Mouse (Mus musculus) neutrophil, adult 5-6 weeks (primary cell): ENCODE results near the gene Ppt1. TPM values are rescaled to one million over a fixed set of nuclear protein-coding genes. Genes with fewer than 3 reads are reported as not detected.
"Not testable (repeated sequence)": the region's sequence is repeated elsewhere in the genome, so short reads cannot be mapped to it uniquely, and the experiment has no call there.

Experiments used
- ATAC-seq: fragments of 151-379, 151-347 bp; 2 replicates; pipeline ENCODE4 v1.8.0; 2017; ENCODE audit warnings: mild to moderate bottlenecking, moderate TSS enrichment; ENCODE audit not compliant: insufficient number of reproducible peaks, poor library complexity, low FRiP score, severe bottlenecking; ENCODE audit errors: extremely low read depth
- total RNA-seq: library from RNA; stranded (forward); fragments of 200-1000 nt; gene quantifications from 2 replicates; pipeline ENCODE4 v1.2.3, GENCODE M21; 2017

The Ppt1 gene
- 219 and 220 TPM in 2 replicates for total RNA-seq

- peak; percentile 83 for ATAC-seq
Observed at GRCm38 (mm10) chr4:122835530-122836402, at the start of gene Ppt1. Gene Ppt1, plus strand, starts transcription at chr4:122836242.

GRCm38 (mm10) chr4:122789335-122790089, 46.5 kb upstream of the Ppt1 start:
- ATAC-seq: no peak

DNA sequence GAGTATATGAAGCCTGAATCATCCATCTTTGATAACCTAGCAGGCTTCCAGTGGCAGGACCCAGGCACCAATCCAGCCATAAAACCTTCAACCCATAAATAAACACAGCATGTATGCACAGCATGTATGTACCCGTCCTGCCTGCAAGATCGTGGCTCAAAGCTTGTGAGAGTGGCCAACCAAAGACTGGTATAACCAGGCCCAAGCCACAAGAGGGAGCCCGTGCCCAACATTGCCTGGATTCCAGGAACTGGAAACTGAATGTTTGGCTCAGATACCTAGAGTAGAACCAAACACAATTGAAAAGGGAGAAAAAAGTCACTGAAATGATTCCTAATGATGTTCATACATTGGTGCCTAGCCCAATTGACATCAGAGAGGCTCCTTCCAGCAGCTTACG, 27.9 kb upstream of the Ppt1 start:
- peak; percentile 95 for ATAC-seq

- no peak for ATAC-seq
Observed at GRCm38 (mm10) chr4:122811180-122811579, 24.9 kb upstream of the Ppt1 start.

DNA sequence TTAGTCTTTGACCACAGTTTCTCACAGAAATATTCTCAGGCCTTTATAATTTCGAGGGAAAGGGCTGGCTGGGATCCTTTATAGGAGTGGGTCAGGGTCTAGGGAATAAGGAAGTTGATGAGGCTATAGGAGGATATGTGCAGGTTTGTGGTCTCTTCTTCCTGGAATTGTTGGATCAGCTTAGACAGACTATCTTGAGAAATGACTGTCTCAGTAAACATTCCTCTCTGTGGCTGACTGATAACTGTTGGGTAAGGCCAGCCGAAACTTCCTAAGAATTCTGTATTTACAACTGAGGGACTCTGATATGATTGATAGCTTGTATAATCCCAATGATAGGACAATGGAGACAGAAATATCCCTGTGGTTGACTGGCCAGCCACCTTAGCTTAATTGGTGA, 24.2 kb upstream of the Ppt1 start:
- ATAC-seq: no peak

GRCm38 (mm10) chr4:122816202-122816601, 19.8 kb upstream of the Ppt1 start:
- no peak for ATAC-seq

DNA sequence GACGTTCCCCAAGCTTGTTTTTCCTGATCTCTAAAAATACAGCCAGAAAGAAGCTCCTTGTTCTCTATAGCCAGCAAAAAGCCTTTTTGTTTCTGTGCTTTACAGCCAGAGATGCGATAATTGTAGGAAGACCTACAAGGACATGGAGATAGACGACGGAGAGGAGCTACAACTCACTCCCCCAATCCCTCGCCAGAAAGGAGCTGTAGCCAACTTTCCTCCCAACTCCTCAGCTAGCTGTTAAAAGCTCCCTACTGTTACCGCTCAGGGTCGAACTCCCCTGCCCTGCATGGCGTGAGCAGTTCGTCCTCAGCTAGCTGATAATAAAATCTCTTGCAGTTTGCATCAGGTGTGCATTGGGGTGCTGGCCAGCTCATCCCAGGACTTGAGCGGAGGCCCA, 15.1 kb upstream of the Ppt1 start:
- not testable (repeated sequence) for ATAC-seq

GRCm38 (mm10) chr4:122827651-122828050, 8.4 kb upstream of the Ppt1 start:
- no peak for ATAC-seq

GRCm38 (mm10) chr4:122829339-122829738, 6.7 kb upstream of the Ppt1 start:
- ATAC-seq: no peak

DNA sequence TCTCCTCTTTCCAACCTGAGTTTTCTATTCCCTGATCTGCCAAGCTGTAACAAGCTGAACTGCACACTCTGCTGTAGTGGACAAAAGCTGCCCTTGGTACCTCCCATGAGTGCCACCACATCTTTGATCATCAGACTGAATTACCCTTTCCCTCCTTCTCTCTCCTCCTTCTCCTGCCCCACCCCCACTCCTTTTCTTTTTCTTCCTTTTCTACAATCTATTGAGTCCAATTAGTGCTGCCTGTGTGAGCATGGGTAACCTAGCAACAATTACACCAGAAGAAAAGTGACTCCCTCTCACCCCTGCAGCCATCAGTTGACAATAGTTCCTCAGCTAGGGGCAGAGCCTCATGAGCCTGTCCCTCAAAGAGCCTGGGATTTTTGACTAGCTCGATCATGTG, 4.2 kb upstream of the Ppt1 start:
- ATAC-seq: no peak

DNA sequence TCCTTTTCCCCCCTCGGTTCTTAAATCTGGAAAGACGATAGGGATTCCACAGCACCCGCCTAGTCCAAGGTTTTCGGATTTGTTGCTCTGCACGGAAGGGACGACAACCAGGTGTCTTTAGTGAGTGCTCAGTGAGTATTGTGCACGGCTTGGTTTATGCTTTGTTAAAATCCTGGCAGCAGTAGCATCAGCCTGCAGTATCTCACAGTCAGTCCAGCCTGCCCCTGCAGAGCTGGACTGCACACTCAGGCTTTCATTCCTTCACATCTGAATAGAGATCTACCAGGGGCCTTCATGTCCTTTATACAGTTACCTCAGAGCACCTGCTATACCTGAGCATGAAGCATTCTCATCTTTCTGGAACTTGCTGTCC, 347 bp downstream of the Ppt1 start:
- no peak for ATAC-seq

DNA sequence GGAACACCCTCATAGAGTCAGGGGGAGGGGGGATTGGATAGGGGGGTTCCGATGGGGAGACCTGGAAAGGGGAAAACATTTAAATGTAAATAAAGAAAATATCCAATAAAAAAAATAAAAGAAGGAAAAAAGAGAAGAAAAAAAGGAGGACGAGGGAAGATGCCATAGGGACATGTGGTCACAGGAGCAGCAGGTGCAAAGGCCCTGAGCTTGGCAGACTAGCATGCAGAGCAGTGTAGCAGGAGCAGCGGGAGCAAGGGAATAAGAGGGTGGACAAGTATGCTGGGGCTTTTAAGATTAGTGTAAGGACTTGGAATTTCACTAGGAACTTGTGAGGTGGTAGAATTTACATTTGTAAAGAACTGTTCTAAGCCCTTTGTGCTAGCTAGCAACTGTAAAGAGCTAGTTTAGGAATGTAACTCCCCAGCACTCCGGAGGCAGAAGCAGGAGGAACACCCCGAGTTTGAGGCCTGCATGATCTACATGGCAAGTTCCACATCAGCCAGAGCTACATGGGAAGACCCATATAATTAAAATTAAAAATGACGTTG, 1.2 kb downstream of the Ppt1 start:
- no peak for ATAC-seq

- no peak for ATAC-seq
Observed at GRCm38 (mm10) chr4:122837994-122838393, 2.0 kb downstream of the Ppt1 start.

GRCm38 (mm10) chr4:122838416-122838815, 2.4 kb downstream of the Ppt1 start:
- ATAC-seq: peak; percentile 64

- ATAC-seq: peak; percentile 95
Observed at GRCm38 (mm10) chr4:122848150-122848621, 12.1 kb downstream of the Ppt1 start.

- no peak for ATAC-seq
Observed at GRCm38 (mm10) chr4:122851535-122851934, 15.5 kb downstream of the Ppt1 start.

DNA sequence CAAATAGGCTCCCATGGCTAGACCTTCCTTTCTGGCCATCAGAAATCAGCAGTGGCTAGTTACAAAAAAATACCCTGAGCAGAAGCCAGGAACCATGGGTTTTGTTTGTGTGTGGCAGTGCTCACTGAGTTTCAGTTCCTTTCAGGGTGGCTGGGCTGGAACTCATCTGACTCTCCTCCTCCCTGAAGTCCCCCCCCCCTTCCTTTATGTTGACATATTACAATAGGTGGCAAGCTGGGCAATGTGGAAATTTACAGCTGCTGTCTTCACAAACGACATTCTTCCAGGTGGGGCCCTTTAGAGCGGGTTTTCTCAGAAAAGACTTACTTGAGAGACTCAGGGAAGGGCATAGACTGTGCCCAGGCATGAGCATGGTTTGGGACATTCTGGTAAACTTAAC, 17.6 kb downstream of the Ppt1 start:
- peak; percentile 83 for ATAC-seq

GRCm38 (mm10) chr4:122854770-122855169, 18.7 kb downstream of the Ppt1 start:
- no peak for ATAC-seq

- ATAC-seq: peak; percentile 55; the same call in 1 of the 2 replicates
Observed at GRCm38 (mm10) chr4:122857909-122858308, 21.9 kb downstream of the Ppt1 start.
